Mouse (Mus musculus) heart, embryonic 11.5 days (tissue): Measurements from ENCODE around the gene Txnrd1. TPM values are rescaled to one million over a fixed set of nuclear protein-coding genes. Genes with fewer than 3 reads are reported as not detected.

Experiments
- ATAC-seq: fragments of 200-750 bp; cut with Nextera tagmentation; replicated peaks from 2 replicates; pipeline ENCODE4 v1.8.0; 2017; ENCODE audit warnings: moderate library complexity; ENCODE audit not compliant: insufficient number of reproducible peaks, low FRiP score, low TSS enrichment
- H3K27ac ChIP-seq: fragments of 300-500 bp; sonication (generic); 2 replicates; pipeline ENCODE4 v1.5.1; 2014; ENCODE audit warnings: mild to moderate bottlenecking, low read depth, low read length
- H3K27me3 ChIP-seq: fragments of 300-500 bp; sonication (generic); 2 replicates; pipeline ENCODE4 v1.6.1; 2014; ENCODE audit warnings: mild to moderate bottlenecking, low read length, mixed read lengths; ENCODE audit not compliant: control insufficient read depth, insufficient read depth
- H3K36me3 ChIP-seq: fragments of 300-500 bp; sonication (generic); 2 replicates; pipeline ENCODE4 v1.6.1; 2014; ENCODE audit warnings: mild to moderate bottlenecking, low read length, moderate library complexity, mixed read lengths; ENCODE audit not compliant: control insufficient read depth, insufficient read depth
- H3K4me1 ChIP-seq: fragments of 300-500 bp; sonication (generic); 2 replicates; pipeline ENCODE4 v1.6.1; 2014; ENCODE audit warnings: low read length; ENCODE audit not compliant: control insufficient read depth, insufficient read depth
- H3K4me2 ChIP-seq: fragments of 300-500 bp; sonication (generic); 2 replicates; pipeline ENCODE4 v1.6.1; 2014; ENCODE audit warnings: mild to moderate bottlenecking, moderate library complexity
- H3K4me3 ChIP-seq: fragments of 300-500 bp; sonication (generic); 2 replicates; pipeline ENCODE4 v1.5.1; 2014; ENCODE audit warnings: low read depth, low read length
- H3K9ac ChIP-seq: fragments of 300-500 bp; sonication (generic); 2 replicates; pipeline ENCODE4 v1.6.1; 2014; ENCODE audit warnings: mild to moderate bottlenecking, low read depth, low read length, moderate library complexity
- H3K9me3 ChIP-seq: fragments of 300-500 bp; sonication (generic); replicated peaks from 2 replicates; pipeline ENCODE4 v1.6.1; 2016; ENCODE audit warnings: low read length; ENCODE audit not compliant: control insufficient read depth
- WGBS: fragments of 180-500 bp; shearing (Covaris S2); extraction: QIAGEN DNeasy Blood & Tissue Kit; methylation state at CpG from one replicate; pipeline ENCODE4 v1.1.7; 2014; ENCODE audit not compliant: insufficient replicate concordance; 5-methylcytosine and 5-hydroxymethylcytosine counted together
- polyA plus RNA-seq: library from polyadenylated mRNA; unstranded; fragments of >200 nt; fragmentation: Nextera tagmentation; extraction: Ambion mirVana; gene quantifications from 2 replicates; pipeline ENCODE4 v1.2.1, GENCODE M21; 2014

The Txnrd1 gene
- polyA plus RNA-seq, 1 experiment from 2014 or later, result 88.2 TPM

- peak; percentile 67 for ATAC-seq
- H3K9me3 ChIP-seq, result no peaks in the 10 kb centered on the region
- no peak overlapping the region for H3K27ac ChIP-seq
- H3K9ac ChIP-seq, result no peak overlapping the region
- H3K27me3 ChIP-seq, result no peaks in the 10 kb centered on the region
- 59% methylated on average over 9 of the region's 9 CpGs for WGBS
- peaks cover 16% of the 10 kb centered on the region for H3K4me1 ChIP-seq
- H3K36me3 ChIP-seq, result peaks cover 23% of the 10 kb centered on the region
- no peak overlapping the region for H3K4me2 ChIP-seq
- no peak overlapping the region for H3K4me3 ChIP-seq
Measured at GRCm38 (mm10) chr10:82889447-82889973, 55.8 kb downstream of the Txnrd1 start.

GRCm38 (mm10) chr10:82890936-82891335 is 57.2 kb downstream of the Txnrd1 start:
- ATAC-seq, result no peak
- Histone ChIP-seq H3K36me3 (peaks cover 20% of the 10 kb centered on the region), H3K9me3 (no peaks in the 10 kb centered on the region), H3K4me2 (no peak overlapping the region), H3K9ac (no peak overlapping the region), H3K4me1 (peaks cover 16% of the 10 kb centered on the region), H3K27ac (no peak overlapping the region), H3K4me3 (no peak overlapping the region), H3K27me3 (no peaks in the 10 kb centered on the region)
- 75% methylated on average over 2 of the region's 2 CpGs for WGBS

- H3K4me1 ChIP-seq, result peaks cover 16% of the 10 kb centered on the region
- H3K36me3 ChIP-seq, result peaks cover 23% of the 10 kb centered on the region
- H3K9ac ChIP-seq, result no peak overlapping the region
- no peak for ATAC-seq
- H3K4me2 ChIP-seq, result no peak overlapping the region
- H3K27me3 ChIP-seq, result no peaks in the 10 kb centered on the region
- H3K4me3 ChIP-seq, result no peak overlapping the region
- no peaks in the 10 kb centered on the region for H3K9me3 ChIP-seq
- WGBS, result 85% methylated on average over 7 of the region's 7 CpGs
- H3K27ac ChIP-seq, result no peak overlapping the region
Measured at GRCm38 (mm10) chr10:82891427-82891826, 57.7 kb downstream of the Txnrd1 start.

- no peaks in the 10 kb centered on the region for H3K27me3 ChIP-seq
- 91% methylated on average over 9 of the region's 9 CpGs for WGBS
- ATAC-seq, result no peak
- no peak overlapping the region for H3K9ac ChIP-seq
- H3K9me3 ChIP-seq, result no peaks in the 10 kb centered on the region
- no peak overlapping the region for H3K4me2 ChIP-seq
- no peak overlapping the region for H3K27ac ChIP-seq
- no peak overlapping the region for H3K4me3 ChIP-seq
- peaks cover 19% of the 10 kb centered on the region for H3K36me3 ChIP-seq
- H3K4me1 ChIP-seq, result peaks cover 16% of the 10 kb centered on the region
Measured at GRCm38 (mm10) chr10:82892442-82893055, 58.8 kb downstream of the Txnrd1 start.

GRCm38 (mm10) chr10:82893872-82894650 is 60.3 kb downstream of the Txnrd1 start:
- 76% methylated on average over 18 of the region's 18 CpGs for WGBS

GRCm38 (mm10) chr10:82897936-82898335 is 64.2 kb downstream of the Txnrd1 start:
- Histone ChIP-seq H3K4me3 (no peak overlapping the region), H3K9me3 (no peaks in the 10 kb centered on the region), H3K36me3 (peaks cover 12% of the 10 kb centered on the region), H3K4me2 (no peak overlapping the region), H3K27ac (no peak overlapping the region), H3K27me3 (no peaks in the 10 kb centered on the region), H3K4me1 (peaks cover 12% of the 10 kb centered on the region), H3K9ac (no peak overlapping the region)
- WGBS, result 91% methylated on average over 13 of the region's 13 CpGs
- ATAC-seq, result no peak

More at GRCm38 (mm10) chr10:82893872-82894650, 60.3 kb downstream of the Txnrd1 start:
- no peak overlapping the region for H3K4me3 ChIP-seq
- no peak overlapping the region for H3K9ac ChIP-seq
- ATAC-seq, result no peak
- H3K27me3 ChIP-seq, result no peaks in the 10 kb centered on the region
- H3K27ac ChIP-seq, result no peak overlapping the region
- H3K9me3 ChIP-seq, result no peaks in the 10 kb centered on the region
- H3K4me2 ChIP-seq, result no peak overlapping the region
- peaks cover 14% of the 10 kb centered on the region for H3K36me3 ChIP-seq
- peaks cover 14% of the 10 kb centered on the region for H3K4me1 ChIP-seq

- Histone ChIP-seq H3K4me3 (no peak overlapping the region), H3K27ac (no peak overlapping the region), H3K27me3 (no peaks in the 10 kb centered on the region), H3K9ac (no peak overlapping the region), H3K4me1 (peaks cover 9% of the 10 kb centered on the region), H3K4me2 (no peak overlapping the region), H3K9me3 (no peaks in the 10 kb centered on the region), H3K36me3 (peaks cover 12% of the 10 kb centered on the region)
- no peak for ATAC-seq
- 39% methylated on average over 7 of the region's 7 CpGs for WGBS
Measured at GRCm38 (mm10) chr10:82898893-82899292, 65.1 kb downstream of the Txnrd1 start.

- Histone ChIP-seq H3K27ac (no peak overlapping the region), H3K36me3 (peaks cover 12% of the 10 kb centered on the region), H3K4me2 (peak overlapping the region; percentile 49), H3K9me3 (no peaks in the 10 kb centered on the region), H3K9ac (0 out of 2 replicates have a peak overlapping the region, but pooled peaks have one; percentile 22), H3K4me1 (peaks cover 8% of the 10 kb centered on the region), H3K4me3 (0 out of 2 replicates have a peak overlapping the region, but pooled peaks have one; percentile 8), H3K27me3 (no peaks in the 10 kb centered on the region)
- WGBS, result 35% methylated on average over 16 of the region's 16 CpGs
- peak; percentile 52 for ATAC-seq
Measured at GRCm38 (mm10) chr10:82899810-82900421, 66.2 kb downstream of the Txnrd1 start.
